Mouse (Mus musculus): ENCODE results near the gene Ergic2. TPM values are rescaled to one million over a fixed set of nuclear protein-coding genes. Genes with fewer than 3 reads are reported as not detected.
"Not testable (repeated sequence)": the region's sequence is repeated elsewhere in the genome, so short reads cannot be mapped to it uniquely, and the experiment has no call there.

Ergic2 gene
- polyA plus RNA-seq, 1 experiment: 11.8 TPM

DNA sequence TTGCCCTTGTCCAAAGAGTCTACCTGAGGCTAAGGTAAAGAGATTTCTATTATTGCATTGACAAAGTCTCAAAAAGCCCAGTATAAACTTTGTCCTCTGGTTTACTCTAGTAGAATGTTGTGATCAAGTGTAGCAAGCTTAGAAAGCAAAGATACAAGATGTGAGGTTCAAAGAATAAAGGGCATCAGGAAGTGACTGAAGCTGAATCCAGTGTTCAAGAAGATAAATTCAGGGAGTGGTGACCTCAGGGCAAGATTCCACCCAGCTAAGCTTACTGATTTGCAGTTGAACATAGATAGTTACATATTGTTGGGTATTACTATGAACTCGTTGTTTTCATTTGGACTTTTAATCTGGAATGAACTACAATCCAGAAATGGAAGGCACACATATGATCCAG is 26.5 kb downstream of the Ergic2 start:
- no peak for DNase-seq (ENCODE audit: low read depth in 1 of 2, low spot score in 2 of 2)
- Histone ChIP-seq H3K4me3 (ENCODE audit: extremely low read depth, insufficient read depth, insufficient read length) (no peak overlapping the region), H3K27me3 (ENCODE audit: control insufficient read depth, insufficient read depth, low read length) (no peaks in the 10 kb centered on the region), H3K27ac (ENCODE audit: insufficient read depth, low read length) (no peak overlapping the region), H3K36me3 (ENCODE audit: control insufficient read depth, insufficient read depth, low read length) (peaks cover 33% of the 10 kb centered on the region), H3K4me1 (ENCODE audit: control insufficient read depth, insufficient read depth, insufficient read length) (no peaks in the 10 kb centered on the region)
- 88% methylated on average over 1 of the region's 1 CpGs for WGBS
- TF ChIP-seq CTCF (IDR thresholded peaks at IDR 0.05; ENCODE audit: extremely low read depth, insufficient read depth, insufficient read length, insufficient replicate concordance): no peak
- no peak for TF ChIP-seq POLR2A (IDR thresholded peaks at IDR 0.05; ENCODE audit: low read depth, low read length)

DNA sequence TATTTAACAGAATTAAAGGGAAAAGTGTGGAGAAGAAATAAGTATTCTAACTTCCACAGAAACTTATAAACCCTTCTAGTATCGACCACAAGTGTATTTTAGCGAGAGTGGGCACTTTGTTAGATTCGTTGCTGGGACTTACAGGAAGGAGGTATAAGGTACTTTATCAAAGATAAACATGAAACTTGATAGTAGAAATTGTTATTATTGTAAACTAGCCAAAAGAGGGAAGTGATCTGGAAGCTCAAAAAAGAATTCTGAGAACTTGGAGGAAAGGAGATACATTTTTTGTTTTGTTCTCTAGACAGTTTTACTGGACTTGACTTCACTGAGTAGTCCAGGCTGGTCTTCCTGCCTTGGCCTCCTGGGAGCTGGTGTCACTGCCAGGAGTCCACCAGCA is 39.3 kb downstream of the Ergic2 start:
- DNase-seq (ENCODE audit: low read depth in 1 of 2, low spot score in 2 of 2): no peak
- 39% methylated on average over 3 of the region's 3 CpGs for WGBS
- Histone ChIP-seq H3K4me3 (ENCODE audit: extremely low read depth, insufficient read depth, insufficient read length) (no peak overlapping the region), H3K36me3 (ENCODE audit: control insufficient read depth, insufficient read depth, low read length) (no peaks in the 10 kb centered on the region), H3K27ac (ENCODE audit: insufficient read depth, low read length) (no peak overlapping the region), H3K27me3 (ENCODE audit: control insufficient read depth, insufficient read depth, low read length) (no peaks in the 10 kb centered on the region), H3K4me1 (ENCODE audit: control insufficient read depth, insufficient read depth, insufficient read length) (no peaks in the 10 kb centered on the region)
- no peak for TF ChIP-seq POLR2A (IDR thresholded peaks at IDR 0.05; ENCODE audit: low read depth, low read length)
- no peak for TF ChIP-seq CTCF (IDR thresholded peaks at IDR 0.05; ENCODE audit: extremely low read depth, insufficient read depth, insufficient read length, insufficient replicate concordance)

DNA sequence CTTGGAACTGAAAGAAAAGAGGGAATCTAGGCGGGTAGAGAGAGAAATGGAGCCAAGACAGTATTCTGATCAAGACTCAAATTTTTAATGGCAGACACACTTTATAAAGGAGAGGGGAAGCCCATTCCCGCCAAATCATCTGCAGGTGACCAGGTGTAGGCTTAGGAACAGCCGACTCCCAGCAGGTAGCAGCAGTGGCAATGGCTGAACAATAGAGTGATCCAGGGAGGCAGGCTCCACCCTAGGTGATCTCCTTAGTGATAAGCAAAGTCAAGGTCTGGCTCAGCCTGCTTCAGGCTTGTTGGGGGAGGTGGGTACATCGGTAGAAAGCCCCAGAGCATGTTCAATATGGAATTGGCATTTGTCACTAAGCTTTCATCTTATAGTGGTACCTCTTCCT is 59.9 kb downstream of the Ergic2 start:
- not testable (repeated sequence) for H3K36me3 ChIP-seq (ENCODE audit: control insufficient read depth, insufficient read depth, low read length); H3K27ac ChIP-seq (ENCODE audit: insufficient read depth, low read length); H3K4me3 ChIP-seq (ENCODE audit: extremely low read depth, insufficient read depth, insufficient read length); H3K4me1 ChIP-seq (ENCODE audit: control insufficient read depth, insufficient read depth, insufficient read length); DNase-seq (ENCODE audit: low read depth in 1 of 2, low spot score in 2 of 2); H3K27me3 ChIP-seq (ENCODE audit: control insufficient read depth, insufficient read depth, low read length)
- WGBS: 81% methylated on average over 4 of the region's 4 CpGs

DNA sequence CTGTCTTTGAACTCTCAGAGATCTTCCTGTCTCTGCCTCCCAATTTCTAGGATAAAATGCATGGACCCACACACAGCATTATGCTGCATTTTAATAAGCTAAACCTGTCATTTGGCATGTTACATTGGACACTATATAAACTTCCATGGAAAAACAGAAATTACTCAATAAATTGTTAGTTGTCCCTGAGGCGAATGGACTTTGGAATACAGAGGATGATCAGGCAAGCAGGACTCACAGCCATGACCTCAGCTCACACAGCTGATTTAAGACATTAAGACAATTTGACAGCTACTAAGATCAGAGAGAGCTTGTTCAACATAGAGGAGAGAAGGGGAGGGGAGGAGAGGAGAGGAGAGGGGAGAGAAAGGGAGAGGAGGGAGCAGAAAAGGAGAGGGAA is 69.8 kb downstream of the Ergic2 start:
- H3K27ac ChIP-seq (ENCODE audit: insufficient read depth, low read length): no peak overlapping the region
- H3K36me3 ChIP-seq (ENCODE audit: control insufficient read depth, insufficient read depth, low read length): no peaks in the 10 kb centered on the region
- DNase-seq (ENCODE audit: low read depth in 1 of 2, low spot score in 2 of 2): no peak
- H3K4me3 ChIP-seq (ENCODE audit: extremely low read depth, insufficient read depth, insufficient read length): no peak overlapping the region
- TF ChIP-seq CTCF (IDR thresholded peaks at IDR 0.05; ENCODE audit: extremely low read depth, insufficient read depth, insufficient read length, insufficient replicate concordance) (no peak), POLR2A (IDR thresholded peaks at IDR 0.05; ENCODE audit: low read depth, low read length) (no peak)
- no peaks in the 10 kb centered on the region for H3K27me3 ChIP-seq (ENCODE audit: control insufficient read depth, insufficient read depth, low read length)
- WGBS: 88% methylated on average over 1 of the region's 1 CpGs
- H3K4me1 ChIP-seq (ENCODE audit: control insufficient read depth, insufficient read depth, insufficient read length): no peaks in the 10 kb centered on the region

DNA sequence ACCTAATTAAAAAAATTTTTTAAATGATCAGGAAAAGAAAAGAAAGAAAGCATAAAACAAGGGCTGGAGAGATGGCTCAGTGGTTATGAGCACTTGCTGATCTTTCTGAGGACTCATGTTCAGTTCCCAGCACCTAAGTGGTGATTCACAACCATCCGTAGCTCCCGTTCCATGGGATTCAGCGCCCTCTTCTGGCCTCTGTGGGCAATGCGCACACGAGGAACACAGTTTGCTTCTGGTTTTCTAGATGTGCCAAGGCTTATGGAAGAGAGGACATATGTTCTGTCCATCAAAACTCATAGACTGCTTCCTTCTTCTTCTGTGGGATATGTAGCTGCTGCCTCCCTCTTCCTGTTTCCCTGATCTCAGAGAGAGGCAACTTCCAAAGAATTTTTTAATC is 70.3 kb downstream of the Ergic2 start:
- WGBS: 81% methylated on average over 5 of the region's 5 CpGs
- Histone ChIP-seq H3K4me1 (ENCODE audit: control insufficient read depth, insufficient read depth, insufficient read length) (no peaks in the 10 kb centered on the region), H3K36me3 (ENCODE audit: control insufficient read depth, insufficient read depth, low read length) (no peaks in the 10 kb centered on the region), H3K27me3 (ENCODE audit: control insufficient read depth, insufficient read depth, low read length) (no peaks in the 10 kb centered on the region), H3K4me3 (ENCODE audit: extremely low read depth, insufficient read depth, insufficient read length) (no peak overlapping the region), H3K27ac (ENCODE audit: insufficient read depth, low read length) (no peak overlapping the region)
- no peak for DNase-seq (ENCODE audit: low read depth in 1 of 2, low spot score in 2 of 2)
- TF ChIP-seq CTCF (IDR thresholded peaks at IDR 0.05; ENCODE audit: extremely low read depth, insufficient read depth, insufficient read length, insufficient replicate concordance) (no peak), POLR2A (IDR thresholded peaks at IDR 0.05; ENCODE audit: low read depth, low read length) (no peak)

DNA sequence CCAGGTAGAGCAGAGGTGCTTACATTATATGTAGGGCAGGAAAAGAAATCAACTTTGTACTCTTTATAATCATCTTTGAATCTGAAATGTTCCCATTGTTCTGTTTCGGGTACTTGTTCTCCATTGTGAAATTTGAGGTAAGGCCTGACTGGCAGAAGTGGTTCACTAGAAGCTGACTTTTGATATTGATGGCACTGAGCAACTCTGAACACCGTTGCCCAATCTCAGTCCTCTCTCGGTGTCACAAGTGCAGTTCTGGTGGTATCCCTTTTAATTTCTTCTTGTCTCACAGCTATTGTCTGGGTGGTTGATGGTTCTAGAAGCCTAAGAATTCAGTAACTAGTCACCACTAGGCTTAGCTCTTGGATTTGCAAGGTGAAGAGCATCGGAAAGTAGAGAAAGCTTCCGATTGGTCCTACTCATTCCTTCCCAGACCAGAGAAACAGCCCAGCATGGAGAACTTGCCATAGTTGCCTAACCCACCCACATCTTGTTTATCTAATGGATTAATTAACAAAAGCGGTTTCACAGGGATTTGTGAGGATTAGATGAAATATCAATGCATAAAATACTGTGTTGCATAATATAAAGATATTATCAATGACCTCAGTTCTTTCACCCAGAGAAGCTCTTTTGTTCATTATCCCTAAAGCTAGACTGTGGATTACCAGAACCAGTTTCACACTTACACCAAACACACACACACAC is 72.7 kb downstream of the Ergic2 start:
- TF ChIP-seq POLR2A (IDR thresholded peaks at IDR 0.05; ENCODE audit: low read depth, low read length) (no peak), CTCF (IDR thresholded peaks at IDR 0.05; ENCODE audit: extremely low read depth, insufficient read depth, insufficient read length, insufficient replicate concordance) (no peak)
- Histone ChIP-seq H3K4me3 (ENCODE audit: extremely low read depth, insufficient read depth, insufficient read length) (no peak overlapping the region), H3K27me3 (ENCODE audit: control insufficient read depth, insufficient read depth, low read length) (no peaks in the 10 kb centered on the region), H3K4me1 (ENCODE audit: control insufficient read depth, insufficient read depth, insufficient read length) (no peaks in the 10 kb centered on the region), H3K36me3 (ENCODE audit: control insufficient read depth, insufficient read depth, low read length) (no peaks in the 10 kb centered on the region), H3K27ac (ENCODE audit: insufficient read depth, low read length) (no peak overlapping the region)
- WGBS: 84% methylated on average over 6 of the region's 6 CpGs
- DNase-seq (ENCODE audit: low read depth in 1 of 2, low spot score in 2 of 2): no peak

DNA sequence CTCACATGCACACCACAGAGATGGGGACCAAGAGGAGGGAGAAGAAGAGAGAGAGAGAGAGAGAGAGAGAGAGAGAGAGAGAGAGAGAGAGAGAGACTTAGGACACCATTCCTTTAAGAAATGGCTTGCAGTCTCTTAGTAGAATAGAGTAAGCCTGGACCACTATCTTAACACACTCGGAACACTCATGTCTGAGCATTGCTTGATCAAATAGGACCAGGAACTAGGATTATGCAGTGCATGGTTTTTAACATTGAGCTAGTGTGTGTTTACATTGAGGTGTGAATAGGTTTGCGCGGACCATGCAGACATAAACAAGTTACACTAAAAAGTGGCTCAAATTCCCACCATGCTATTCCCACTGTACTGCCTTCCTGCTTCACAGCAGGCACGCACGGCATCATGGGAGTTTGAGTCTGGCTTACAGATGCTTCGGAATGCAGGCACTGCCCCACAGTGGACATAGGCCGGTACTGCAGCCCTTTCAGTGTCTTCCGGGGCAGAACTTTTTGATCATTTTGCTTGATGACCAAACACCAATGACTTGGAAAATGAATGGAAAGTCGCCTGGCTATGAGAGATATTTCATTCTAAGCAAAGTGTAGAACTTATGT is 76.3 kb downstream of the Ergic2 start:
- WGBS: 34% methylated on average over 9 of the region's 9 CpGs
- peak in 1 of 2 experiments; percentile 16 for DNase-seq (ENCODE audit: low read depth in 1 of 2, low spot score in 2 of 2)
- no peak for TF ChIP-seq POLR2A (IDR thresholded peaks at IDR 0.05; ENCODE audit: low read depth, low read length)
- peak; percentile 43; the same call in 1 of the 2 replicates for TF ChIP-seq CTCF (IDR thresholded peaks at IDR 0.05; ENCODE audit: extremely low read depth, insufficient read depth, insufficient read length, insufficient replicate concordance)
- H3K36me3 ChIP-seq (ENCODE audit: control insufficient read depth, insufficient read depth, low read length): no peaks in the 10 kb centered on the region
- no peak overlapping the region for H3K4me3 ChIP-seq (ENCODE audit: extremely low read depth, insufficient read depth, insufficient read length)
- no peaks in the 10 kb centered on the region for H3K4me1 ChIP-seq (ENCODE audit: control insufficient read depth, insufficient read depth, insufficient read length)
- no peaks in the 10 kb centered on the region for H3K27me3 ChIP-seq (ENCODE audit: control insufficient read depth, insufficient read depth, low read length)
- H3K27ac ChIP-seq (ENCODE audit: insufficient read depth, low read length): no peak overlapping the region
